Mouse (Mus musculus): ENCODE measurements at regions not wholly inside any gene's neighbourhood (a gene's known extent, or its start where the extent isn't known, plus 50 kb on each side); places are given as distances from the start of the nearest gene placed in this dataset.

DNA sequence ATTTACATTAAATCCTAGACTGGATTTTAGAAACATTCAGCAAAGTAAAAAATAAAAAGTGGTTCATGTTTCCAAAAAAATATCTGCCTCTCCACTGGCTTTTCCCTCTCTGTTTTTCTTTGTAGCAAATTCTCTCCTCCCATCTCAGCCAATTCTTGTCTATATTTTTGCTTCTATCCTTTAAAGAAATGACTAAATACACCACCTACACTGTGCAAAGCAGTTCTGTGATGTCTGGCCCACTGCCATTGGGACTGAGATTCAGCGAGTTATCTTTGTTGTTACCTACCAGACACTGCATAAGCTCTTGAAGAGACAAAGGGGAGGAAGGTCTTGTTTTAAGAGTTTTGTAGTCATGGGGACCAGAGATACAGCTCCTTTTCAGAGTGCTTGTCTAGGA is 835.8 kb upstream of the Klhl29 start:
- no peak for DNase-seq

DNA sequence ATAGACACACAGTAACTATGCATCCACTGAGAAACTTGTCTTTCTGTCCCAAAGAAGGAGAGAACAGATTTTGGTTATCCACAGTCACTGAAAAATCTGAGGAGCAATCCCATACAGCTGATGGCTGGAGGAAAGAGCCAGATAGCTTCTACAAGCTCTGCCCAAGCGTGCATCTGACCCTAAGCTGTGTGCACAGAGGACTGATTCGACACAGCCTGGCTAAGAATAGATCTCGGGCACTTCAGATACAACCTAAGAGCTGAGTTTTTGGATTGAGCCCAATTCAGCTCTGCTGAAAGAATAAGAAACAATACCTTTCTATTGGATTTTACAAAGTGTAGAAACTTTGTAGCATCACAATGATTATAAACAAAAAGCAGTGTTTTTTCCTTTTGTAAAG is 813.8 kb upstream of the Klhl29 start:
- DNase-seq, result no peak

DNA sequence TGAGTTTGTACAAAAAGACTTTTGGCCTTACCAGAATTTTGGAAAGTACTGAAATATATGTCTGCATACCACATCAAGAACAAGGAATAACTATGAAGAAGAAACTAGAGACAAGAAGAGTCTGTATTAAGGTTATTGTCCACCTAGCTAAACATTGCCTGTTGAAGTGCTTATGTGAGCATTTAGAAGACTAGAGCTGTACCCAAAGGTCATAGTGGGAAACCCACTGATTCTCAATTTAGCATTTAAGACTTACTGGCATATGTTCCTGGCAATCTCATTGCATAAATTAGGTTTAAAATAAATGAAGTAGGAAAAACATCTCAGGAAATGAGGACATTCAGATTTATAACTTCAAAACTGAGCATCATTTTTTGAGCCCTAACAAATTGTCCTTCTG is 793.3 kb upstream of the Klhl29 start:
- DNase-seq, result no peak

DNA sequence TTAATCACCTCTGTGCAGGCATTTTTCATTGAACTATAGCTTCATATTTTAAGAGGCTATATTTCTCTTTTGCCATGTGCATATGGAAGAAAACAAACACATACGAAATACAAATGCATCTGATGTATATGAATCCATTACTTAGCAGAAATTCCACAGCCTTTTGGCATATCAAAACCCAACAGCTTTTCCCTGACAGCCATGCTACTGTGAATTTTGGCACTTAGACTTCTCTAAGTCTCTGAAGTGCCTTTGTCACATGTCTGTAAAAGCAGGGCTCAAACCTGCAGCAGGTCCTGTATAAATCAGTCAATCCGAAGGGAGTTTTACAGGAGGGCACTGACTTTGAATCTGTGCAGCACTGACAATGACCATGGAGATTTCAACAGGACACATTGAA is 778.8 kb upstream of the Klhl29 start:
- DNase-seq, result no peak

DNA sequence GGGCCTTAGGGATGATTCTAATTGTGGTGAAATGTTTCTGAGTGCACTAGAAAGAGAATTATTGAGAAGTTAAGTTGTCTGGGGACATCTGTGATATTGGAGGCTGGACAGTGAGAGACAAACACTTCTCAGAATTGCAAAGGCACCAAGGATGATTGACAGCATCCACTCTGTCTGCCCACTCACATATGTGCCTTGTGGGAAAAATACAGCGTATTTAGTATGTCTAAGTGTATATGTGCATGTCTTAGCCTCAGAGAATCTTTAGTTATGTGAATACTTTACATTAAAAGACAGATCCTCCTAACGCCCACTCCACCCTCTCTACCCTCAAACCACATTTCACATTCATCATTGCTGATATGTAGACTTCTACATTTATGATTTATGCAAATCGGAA is 776.0 kb upstream of the Klhl29 start:
- no peak for DNase-seq

DNA sequence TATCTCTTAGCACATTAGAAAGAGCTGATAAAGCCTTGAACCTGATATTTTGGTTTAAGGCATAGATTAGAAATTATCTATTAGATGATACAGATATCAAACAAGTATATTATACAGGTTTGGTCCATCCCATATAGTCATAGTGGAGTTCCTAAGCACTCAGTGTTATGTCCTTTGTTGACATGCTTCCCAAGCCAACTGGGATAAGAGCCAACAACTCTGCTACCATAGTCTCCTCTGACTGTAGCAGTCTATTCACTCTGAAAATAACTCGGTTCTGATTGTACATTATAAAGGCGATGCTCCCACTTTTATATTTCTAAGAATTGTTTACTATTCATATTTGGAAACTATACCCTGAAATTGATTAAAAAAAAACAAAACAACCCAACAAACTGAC is 757.0 kb upstream of the Klhl29 start:
- DNase-seq, result no peak

DNA sequence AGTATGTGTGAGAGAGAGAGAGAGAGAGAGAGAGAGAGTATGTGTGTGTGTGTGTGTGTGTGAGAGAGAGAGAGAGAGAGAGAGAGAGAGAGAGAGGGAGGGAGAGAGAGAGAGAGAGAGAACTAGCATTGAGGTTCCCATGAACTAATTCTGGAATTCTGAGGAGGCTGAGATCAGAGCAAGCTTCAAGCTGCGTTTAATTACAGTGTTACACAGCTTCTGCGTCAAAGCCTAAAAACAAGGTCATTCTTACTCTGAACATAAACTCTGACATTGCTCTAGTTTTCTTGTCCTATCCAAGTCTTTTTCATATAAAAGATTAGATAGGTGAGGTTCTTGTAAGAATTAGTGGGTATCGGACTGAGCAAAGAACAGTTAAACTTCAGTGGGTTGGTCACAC is 744.1 kb upstream of the Klhl29 start:
- DNase-seq, result no peak

DNA sequence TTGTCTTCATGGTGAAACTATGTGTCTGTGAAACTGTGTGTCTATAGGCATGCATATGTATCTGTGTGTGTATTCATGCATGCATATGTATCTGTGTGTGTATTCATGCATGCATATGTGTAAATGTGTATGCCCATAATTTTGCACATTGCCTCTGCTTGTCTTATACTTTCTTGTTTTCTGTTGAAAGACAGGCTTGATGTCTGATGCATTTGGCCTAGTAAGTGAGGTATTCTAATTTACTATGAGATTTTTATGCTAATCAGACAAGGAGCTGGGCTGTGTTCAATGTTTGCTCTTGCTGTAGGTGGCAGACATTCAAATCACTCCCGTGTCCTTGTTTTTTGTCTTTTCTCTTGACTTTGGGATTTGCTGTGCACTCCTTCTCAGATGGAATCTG is 739.8 kb upstream of the Klhl29 start:
- DNase-seq, result no peak

DNA sequence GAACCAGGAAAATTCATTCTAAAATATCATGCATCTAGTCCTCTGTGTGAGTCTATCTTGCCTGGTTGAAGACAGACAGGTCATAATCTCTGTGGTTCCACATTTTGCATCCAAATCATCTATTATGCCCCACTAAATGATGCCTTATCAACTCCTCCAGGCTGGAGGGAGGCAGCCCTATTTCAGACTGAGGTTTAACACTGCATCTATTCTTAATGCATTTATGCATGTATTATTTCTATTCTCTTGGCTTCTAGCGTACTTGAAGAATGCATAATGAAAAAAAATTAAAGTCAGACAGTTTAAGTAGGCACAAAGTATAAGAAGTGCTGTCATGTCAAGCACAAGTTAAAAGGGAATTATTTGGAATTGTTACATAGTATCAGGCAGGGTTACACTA is 721.8 kb upstream of the Klhl29 start:
- no peak for DNase-seq

DNA sequence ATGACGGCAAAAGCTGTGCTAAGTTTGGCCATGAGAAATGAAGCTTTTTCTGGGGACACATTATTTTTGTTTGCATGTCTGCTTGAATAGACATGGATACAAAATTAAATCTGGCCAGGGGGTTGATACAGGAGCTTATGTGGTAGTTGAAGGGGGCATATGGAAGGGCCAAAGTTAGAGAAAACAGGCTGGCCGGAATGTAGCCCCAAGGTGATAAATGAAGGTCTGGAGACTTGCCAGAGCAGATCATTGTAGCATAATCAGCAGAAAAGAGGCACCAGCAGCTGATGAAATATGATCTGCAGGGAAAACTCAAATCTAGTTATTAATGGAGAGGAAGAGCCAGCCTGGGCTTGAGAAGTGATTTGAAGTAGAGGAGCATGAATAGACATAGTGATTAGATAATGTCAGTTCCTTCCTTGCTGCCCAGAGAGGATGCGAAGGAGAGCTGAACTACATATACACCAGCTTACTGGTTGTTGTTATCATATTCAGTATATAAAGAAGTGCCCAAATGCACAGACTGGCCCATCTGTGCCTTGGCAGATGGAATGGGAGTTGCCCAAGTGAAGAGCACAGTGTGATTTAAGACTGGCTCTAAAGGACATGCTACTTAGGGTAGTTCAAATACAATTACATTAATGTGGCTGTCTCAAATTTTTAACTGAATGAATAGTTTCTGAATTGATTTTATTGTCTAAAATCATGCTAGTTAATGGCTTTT is 712.3 kb upstream of the Klhl29 start:
- DNase-seq, result no peak

DNA sequence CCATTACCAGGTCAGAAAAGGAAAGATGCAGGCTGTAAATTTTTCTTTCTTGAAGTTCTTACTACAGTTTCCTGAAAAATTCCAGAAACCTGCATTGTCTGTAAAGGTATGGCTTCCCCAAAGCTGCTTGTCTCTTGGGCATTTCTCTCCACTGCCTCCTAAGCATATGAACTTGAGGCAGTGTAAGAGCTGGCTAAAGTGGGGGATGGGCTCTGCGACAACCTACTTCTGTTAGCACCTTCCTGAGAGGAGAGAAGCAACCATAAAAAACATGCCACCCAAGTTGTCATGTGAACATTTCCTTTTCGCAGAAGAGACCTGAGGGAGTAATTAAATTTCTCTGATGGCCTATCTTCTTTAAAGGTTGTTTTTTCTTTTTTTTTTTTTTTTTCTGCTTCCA is 711.6 kb upstream of the Klhl29 start:
- DNase-seq, result no peak

DNA sequence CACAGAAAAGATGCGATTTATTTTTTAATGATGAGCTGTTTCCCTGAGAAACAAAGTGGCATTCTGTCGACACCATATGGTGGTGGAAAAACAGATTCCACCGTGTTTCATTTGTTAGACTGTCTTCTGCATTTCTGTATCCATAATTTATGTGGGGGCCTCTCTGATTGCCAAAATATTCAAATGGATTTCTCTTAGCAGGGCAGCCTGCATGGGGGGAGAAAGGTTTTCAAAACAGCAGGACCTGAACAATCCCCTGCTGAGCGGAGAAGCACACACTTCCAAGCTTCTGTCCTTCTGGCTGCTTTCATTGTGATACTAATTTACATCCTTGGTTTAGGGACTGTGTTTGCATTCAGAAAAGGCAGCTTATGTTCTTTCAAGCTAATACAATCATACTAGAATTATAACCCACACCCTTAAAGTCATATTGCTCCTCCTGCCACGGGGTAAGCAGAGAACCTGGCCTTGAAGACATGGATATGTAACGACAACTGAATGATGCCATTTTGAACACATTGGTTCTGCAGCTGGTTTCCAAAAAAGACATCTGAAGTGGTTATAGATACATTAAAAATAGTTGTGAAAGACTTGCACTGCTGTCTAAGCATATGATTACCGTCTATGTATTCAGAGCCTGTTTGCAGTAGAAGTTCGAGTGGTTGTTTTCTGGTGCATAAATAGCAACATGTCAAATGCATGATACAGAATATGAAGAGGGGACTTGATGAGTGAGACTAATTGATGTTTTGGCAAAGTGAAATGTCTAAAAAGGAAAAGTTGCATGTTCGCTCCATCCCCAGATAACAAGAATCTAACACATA is 671.6 kb upstream of the Klhl29 start:
- no peak for DNase-seq

DNA sequence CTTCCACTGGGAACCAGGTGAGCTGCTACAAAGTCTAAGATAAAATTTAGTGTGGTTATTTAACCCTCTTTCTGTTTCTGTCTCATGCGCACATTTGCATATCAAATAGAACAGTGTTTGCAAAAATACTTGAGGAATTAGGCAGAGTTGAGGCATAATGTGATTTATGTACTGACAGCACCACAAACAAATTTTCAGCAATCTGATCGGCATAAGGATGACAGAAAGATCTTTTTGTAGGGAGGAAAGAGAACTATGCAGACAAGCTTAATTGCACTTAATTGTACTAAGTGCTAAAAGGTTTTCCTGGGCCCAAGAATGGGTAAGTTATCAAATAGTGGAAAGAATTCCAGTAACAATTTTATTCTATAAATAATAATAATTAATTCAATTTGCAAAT is 670.6 kb upstream of the Klhl29 start:
- no peak for DNase-seq

DNA sequence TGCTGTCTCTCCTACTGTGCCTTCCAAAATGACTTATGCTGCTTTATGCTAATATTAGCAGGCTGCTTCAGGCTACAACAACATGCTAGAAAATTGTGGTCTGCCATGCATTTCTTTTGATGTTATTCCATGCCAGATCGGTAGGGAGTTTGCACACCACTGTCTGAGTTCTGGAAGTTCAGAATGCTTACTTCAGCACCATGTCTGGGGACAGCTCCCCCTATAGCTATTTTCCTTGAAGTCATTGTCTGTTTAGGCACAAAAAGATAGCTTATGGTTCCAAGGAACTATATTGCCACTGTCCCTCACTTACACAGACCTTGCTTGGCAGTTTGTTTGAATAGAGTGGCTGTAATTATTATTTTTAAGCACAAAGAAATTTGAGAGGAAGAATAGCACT is 666.8 kb upstream of the Klhl29 start:
- peak; percentile 40 for DNase-seq

DNA sequence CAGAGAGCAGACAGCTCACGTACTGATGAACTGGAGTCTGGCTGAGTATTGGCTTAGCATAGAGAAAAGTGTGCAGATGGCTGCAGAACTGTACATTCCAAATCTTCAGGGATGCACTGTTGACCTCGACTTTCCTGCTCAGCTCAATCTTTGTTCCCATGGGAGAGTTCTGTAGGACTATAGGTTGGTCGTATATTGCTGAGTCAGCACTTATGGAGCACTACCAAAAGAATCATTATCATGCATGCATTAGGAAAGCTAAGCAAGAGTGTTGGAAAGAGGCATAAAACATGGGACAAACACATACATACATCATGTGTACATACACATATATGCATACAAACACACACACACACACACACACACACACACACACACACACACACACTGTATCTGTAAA is 648.6 kb upstream of the Klhl29 start:
- DNase-seq, result no peak

DNA sequence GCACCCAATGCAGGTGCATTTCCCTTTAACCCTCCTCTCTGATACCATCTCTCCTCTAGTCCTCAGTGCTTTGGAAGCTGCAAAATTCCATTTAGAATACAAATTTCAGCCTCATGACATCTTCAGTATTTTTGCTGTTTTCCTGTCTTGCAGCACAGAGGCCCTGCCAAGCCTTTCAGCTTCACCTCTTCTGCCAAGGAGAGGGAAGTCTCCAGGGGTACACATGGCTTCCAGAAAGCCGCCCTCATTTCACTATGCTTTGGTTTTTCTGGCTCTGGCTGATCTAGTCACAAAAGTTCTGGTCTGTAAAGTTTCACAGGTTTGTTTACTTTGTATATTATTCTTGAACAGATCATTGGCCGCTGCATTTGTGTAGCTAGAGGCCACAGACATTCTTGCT is 647.0 kb upstream of the Klhl29 start:
- no peak for DNase-seq

DNA sequence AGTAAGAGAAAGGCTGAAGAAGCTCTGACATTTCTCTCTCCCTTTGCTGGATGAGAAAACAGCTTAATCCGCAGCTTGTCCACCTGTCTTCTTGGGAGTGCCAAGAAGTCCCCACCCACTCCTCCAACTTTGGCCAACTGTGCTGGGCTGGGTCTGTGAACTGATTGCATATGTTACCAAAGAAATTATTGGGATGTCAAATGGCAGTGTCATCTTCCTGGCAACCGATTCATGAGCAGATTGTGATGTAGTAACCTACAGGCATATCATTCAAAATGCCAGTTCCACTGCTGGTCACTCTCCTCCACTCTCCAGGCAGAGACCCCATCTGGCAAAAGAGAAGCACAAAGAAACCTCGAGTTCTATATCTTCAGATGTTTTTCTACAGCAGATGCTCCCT is 625.5 kb upstream of the Klhl29 start:
- DNase-seq, result no peak

DNA sequence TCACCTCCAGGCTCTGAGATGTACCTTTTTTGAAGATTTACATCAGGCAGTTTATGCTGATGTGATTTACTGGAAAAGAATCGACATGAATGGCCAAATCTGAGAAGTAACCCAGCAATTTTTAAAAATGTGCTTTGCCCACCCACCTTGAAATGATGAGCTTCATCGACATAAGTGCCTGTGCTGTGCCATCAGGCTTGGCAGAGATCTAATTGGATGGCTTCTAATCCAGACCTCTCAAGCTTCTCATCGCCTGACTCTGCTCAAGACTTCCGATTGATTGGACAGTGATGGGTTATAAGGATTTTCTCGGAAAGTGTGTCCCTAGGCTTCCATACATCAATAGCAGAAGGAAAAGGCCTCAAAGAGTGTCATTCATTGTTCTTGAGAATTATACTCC is 621.9 kb upstream of the Klhl29 start:
- DNase-seq, result no peak

DNA sequence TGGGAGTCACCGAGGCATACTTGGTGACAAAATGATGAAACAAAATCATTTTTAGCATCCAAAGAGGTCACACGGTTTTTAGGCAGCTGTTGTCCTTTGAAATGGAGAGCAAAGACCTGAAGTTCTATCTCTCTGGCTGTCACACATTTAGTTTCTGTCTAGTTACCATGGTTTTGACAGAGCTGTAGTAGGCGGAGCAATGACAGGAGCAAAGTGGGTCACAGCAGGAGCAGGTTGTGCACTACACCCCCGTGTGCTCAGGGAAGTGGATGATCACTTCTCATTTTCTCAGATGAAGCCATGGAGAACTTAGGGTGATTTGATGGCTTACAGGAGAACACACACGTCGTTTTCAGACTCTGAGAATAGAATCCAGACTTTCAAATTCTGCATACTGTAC is 621.2 kb upstream of the Klhl29 start:
- no peak for DNase-seq

DNA sequence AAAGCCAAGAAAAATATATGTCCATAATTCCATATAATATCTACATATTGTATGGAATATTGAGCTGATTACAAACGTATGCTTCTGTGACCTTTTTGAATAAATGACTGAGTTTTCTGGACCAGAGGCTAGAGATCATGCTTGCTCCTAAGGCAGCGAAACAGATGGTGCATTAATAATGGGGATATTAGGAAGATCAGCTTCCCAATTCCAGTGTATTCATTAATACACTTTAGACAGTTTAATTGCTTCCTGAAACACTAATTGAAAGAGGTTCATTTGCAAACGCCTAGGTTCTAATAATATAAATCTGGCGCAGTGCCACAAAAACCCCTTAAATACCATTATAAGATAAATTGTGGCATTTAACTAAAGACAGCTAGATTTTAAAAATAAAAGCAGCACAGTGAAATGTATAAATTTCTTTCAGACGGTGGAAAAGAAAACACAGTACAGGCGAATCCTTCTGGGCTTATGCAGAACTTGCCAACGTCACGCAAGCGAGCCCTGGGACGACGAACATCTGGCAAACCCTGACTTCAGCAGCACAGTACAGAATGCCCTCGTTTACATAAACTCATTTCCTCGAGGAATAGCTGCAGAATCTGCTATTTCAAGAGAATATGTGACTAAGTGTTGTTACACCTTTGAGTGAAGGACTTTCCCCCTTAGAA is 608.6 kb upstream of the Klhl29 start:
- DNase-seq, result peak; percentile 28

DNA sequence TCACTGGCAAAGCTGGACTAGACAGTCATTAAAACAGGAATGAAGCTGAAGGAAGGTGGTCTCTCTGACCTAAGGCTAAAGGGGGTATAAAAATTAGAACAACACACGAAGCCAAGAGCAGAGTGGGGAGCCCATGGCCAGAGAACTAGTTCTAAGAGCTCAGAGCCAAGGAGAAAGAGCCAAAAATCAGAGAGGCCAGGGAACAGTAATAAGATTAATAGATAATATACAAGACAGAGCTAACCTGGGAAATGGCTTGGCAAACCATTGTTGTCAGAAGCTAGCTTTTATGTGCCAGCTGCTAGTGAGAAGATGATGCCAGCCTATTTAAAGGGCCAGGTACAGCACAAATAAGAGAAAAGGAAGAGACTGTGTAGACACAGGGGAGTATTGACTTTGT is 606.6 kb upstream of the Klhl29 start:
- no peak for DNase-seq

DNA sequence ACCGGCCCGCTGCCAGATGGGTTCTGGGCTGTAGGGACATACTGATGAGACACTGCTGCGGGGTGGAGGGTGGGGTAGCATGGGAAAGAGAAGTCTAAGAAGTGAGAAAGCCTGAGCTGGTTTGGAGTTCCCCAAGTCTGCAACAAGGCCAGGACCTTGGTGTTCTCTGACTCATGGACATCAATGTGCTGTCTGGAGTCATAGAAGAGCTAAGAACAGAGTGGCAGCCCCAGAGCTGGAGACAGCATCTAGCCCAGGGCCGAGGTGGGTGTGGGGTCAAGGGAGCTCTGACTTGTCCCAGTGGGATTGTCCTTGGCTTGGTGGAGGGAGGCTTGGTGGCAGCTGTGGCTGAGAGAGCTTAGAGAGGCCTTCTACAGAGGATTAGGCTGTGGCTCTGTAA is 600.4 kb upstream of the Klhl29 start:
- DNase-seq, result no peak

DNA sequence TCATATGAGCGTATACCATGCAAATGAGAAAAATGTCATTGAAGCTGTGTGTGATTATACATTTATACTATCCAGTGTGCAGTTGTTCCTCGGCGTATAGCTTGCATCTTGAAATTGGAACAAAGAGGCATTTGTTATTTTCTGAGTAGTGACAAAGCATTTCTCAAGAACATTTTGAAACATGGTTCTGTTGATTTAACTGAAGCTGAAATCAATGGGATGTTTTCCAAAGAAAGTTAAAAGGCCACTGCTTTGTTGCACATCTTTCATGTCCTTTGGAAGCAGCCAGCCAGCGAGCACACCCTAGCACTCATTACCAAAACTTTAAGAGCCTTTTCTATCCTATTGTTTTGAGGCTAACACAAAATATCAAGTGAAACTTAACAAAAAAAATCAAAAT is 594.1 kb upstream of the Klhl29 start:
- DNase-seq, result no peak

DNA sequence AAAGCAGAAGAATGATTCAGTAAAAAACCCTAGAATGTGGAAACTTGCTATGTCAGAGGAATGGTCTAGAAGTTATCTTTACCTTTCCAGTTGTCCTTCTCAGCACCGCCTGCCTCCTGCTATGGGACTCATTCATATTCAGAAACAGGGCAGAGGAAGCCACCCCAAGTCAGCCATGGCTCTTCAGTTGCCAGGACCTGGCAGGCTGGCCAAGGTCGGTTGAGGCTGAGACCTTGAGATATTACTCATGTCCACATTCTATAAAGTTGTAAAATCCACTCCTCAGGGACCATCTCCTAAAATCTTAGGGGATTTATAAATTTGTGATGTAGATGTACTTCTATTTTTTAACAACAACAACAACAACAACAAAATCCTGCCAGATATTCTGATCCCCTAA is 580.7 kb upstream of the Klhl29 start:
- no peak for DNase-seq
